Mouse (Mus musculus): ENCODE data around the gene Tpcn1. TPM values are rescaled to one million over a fixed set of nuclear protein-coding genes. Genes with fewer than 3 reads are reported as not detected.

Gene Tpcn1
- polyA plus RNA-seq, 1 experiment from 2014 or later, result 29.7 TPM

DNA sequence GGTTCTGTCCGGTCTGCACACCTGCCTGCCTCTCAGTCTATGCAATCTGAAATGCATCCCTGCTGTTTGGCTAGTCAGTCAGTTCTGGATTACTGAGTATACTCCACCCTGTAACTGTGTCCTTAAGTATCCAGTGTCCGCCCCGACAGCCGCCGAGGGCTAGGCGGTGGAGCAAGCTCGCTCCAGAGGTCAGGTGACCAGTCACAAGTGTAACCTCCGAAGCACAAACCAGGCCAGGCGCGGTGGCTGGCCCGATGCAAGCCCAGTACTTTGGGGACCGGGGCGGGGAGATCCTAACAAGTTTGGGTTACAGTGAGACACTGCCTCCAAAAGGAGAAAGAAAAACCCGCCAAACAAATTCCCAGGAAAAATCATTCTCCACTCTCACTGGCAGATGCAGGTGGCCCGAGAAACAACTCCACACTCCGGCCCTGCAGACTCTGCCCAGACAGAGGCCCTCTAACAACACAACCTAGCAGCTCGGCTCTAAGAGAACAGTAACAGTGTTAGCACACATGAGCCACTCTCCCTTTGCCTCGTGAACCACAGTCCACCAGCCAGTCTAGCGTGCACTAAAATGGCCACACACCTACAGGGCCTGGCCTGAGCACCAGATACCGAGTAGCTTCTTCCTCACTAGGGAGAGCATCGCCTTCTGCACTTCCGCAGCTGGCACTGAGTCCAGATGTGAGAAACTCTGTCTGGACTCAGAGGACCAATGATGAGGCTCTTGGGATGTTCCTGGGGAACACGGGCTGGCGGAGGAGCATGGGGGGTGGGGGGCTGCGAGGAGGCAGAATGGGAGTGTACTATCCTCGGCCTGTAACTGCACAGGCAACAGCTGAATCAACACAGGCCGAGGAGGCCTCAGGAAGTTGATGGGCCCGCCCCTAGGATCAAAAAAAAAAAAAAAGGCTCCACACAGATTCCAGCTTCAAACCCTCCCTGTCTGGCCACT lies 25.2 kb downstream of the Tpcn1 start:
- H3K9ac ChIP-seq (ENCODE audit: low read depth, low read length), result no peak overlapping the region
- no peak for DNase-seq (ENCODE audit: low spot score)
- no peaks in the 10 kb centered on the region for H3K27me3 ChIP-seq (replicated peaks; ENCODE audit: control insufficient read depth, insufficient read depth, low read length)
- no peak; the same call in 1 of the 2 replicates for ATAC-seq (replicated peaks; ENCODE audit: low FRiP score)
- peaks cover 4% of the 10 kb centered on the region; the same call in 1 of the 2 replicates for H3K36me3 ChIP-seq (ENCODE audit: control insufficient read depth, insufficient read depth, low read length)
- WGBS, result 54% methylated on average over 28 of the region's 28 CpGs
- H3K27ac ChIP-seq (ENCODE audit: low read depth, low read length), result peak overlapping the region; percentile 57
- H3K4me3 ChIP-seq (ENCODE audit: low read depth, low read length), result no peak overlapping the region
- H3K9me3 ChIP-seq (ENCODE audit: control insufficient read depth, low read length), result no peaks in the 10 kb centered on the region
- peaks cover 67% of the 10 kb centered on the region for H3K4me1 ChIP-seq (replicated peaks; ENCODE audit: control insufficient read depth, insufficient read depth, low read length)
- H3K4me2 ChIP-seq, result peak overlapping the region; percentile 2; the same call in 1 of the 2 replicates

DNA sequence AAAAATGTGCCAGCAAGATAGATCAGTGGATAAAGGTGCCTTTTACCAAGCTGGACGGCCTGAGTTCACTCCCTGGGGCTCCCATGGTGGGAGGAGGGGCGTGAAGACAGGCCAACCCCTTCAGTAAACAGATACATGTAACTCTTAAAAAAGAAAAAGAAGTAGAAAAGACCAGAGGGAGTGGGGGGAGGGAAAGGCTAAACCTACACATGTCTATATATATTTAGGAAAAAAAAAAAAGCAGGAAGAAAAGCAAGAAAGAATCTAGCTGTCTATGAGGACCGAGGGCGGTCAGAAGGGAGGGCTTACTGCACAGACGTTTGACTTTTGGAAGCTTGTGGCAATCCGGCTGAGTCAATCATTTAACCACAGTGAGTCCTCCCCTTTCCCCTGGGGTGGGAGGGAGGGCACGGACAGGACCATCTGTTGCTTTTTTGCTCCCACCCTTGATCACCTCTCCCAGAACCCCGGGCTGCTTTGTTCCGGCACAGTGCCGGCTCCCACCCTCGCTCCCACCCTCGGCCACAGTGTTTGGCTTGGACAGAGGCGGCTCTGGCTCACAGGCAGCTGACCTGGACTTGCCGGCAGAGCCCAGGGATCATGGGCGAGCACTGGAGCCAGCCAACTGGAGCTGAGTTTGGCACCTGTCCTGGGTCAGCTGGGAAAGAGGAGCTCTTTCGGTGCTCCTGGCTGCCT lies 27.7 kb downstream of the Tpcn1 start:
- Histone ChIP-seq H3K27ac (ENCODE audit: low read depth, low read length) (peak overlapping the region; percentile 84), H3K4me2 (peak overlapping the region; percentile 59), H3K36me3 (ENCODE audit: control insufficient read depth, insufficient read depth, low read length) (peaks cover 19% of the 10 kb centered on the region), H3K9me3 (ENCODE audit: control insufficient read depth, low read length) (no peaks in the 10 kb centered on the region), H3K9ac (ENCODE audit: low read depth, low read length) (peak overlapping the region; percentile 39; the same call in 1 of the 2 replicates), H3K4me1 (replicated peaks; ENCODE audit: control insufficient read depth, insufficient read depth, low read length) (peaks cover 55% of the 10 kb centered on the region), H3K27me3 (replicated peaks; ENCODE audit: control insufficient read depth, insufficient read depth, low read length) (no peaks in the 10 kb centered on the region), H3K4me3 (ENCODE audit: low read depth, low read length) (peak overlapping the region; percentile 42)
- peak; percentile 73 for DNase-seq (ENCODE audit: low spot score)
- WGBS, result 10% methylated on average over 16 of the region's 16 CpGs
- ATAC-seq (replicated peaks; ENCODE audit: low FRiP score), result peak; percentile 60

DNA sequence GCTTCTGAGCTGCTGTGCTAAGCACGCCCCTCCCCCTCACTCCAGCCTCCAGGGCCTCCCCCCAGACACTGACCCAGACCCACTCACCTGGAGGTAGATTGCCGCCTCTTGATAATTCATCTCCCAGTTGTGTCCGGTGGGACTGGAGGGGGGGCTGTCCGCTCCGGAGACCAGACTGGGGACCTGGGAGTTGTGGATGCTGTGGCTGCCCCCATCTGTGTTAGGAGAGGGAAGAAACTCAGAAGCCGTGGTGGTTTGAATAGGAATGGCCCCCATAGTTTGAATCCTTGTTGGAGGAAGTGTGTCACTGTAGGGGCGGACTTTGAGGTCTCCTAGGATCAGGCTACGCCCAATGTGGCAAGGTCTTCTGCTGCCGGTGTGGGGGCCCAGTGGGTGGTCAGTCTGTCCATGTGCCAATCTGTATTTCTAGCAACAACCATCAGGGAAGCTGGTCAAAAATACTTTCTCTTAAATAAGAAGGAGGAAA lies 28.3 kb downstream of the Tpcn1 start:
- DNase-seq (ENCODE audit: low spot score), result no peak
- no peaks in the 10 kb centered on the region for H3K27me3 ChIP-seq (replicated peaks; ENCODE audit: control insufficient read depth, insufficient read depth, low read length)
- no peak for ATAC-seq (replicated peaks; ENCODE audit: low FRiP score)
- peak overlapping the region; percentile 42 for H3K4me3 ChIP-seq (ENCODE audit: low read depth, low read length)
- H3K27ac ChIP-seq (ENCODE audit: low read depth, low read length), result peak overlapping the region; percentile 84
- peak overlapping the region; percentile 39; the same call in 1 of the 2 replicates for H3K9ac ChIP-seq (ENCODE audit: low read depth, low read length)
- H3K9me3 ChIP-seq (ENCODE audit: control insufficient read depth, low read length), result no peaks in the 10 kb centered on the region
- H3K4me1 ChIP-seq (replicated peaks; ENCODE audit: control insufficient read depth, insufficient read depth, low read length), result peaks cover 52% of the 10 kb centered on the region
- peak overlapping the region; percentile 59 for H3K4me2 ChIP-seq
- H3K36me3 ChIP-seq (ENCODE audit: control insufficient read depth, insufficient read depth, low read length), result peaks cover 23% of the 10 kb centered on the region
- 40% methylated on average over 9 of the region's 9 CpGs for WGBS

DNA sequence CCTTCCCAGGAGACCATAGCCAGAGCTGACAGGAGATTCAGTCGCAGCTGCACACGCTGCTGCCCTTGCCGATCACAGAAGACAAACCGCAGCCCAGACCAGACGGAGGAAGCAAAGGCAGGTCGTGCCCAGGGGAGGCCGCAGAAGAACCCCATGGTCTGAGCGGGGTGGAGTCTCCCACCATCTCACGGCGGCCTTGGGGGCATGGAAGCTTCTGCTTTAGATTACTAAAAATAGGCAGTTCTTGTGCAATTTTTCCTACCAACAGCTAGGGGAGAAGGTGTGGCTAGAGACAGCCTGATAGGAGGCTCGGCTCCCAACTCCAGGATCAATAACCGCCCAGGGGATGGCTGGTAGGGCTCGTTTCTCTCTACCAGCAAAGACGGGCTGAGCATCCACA lies 29.7 kb downstream of the Tpcn1 start:
- Histone ChIP-seq H3K27me3 (replicated peaks; ENCODE audit: control insufficient read depth, insufficient read depth, low read length) (no peaks in the 10 kb centered on the region), H3K4me3 (ENCODE audit: low read depth, low read length) (peak overlapping the region; percentile 29), H3K27ac (ENCODE audit: low read depth, low read length) (peak overlapping the region; percentile 52), H3K9ac (ENCODE audit: low read depth, low read length) (peak overlapping the region; percentile 37; the same call in 1 of the 2 replicates), H3K9me3 (ENCODE audit: control insufficient read depth, low read length) (no peaks in the 10 kb centered on the region), H3K4me1 (replicated peaks; ENCODE audit: control insufficient read depth, insufficient read depth, low read length) (peaks cover 43% of the 10 kb centered on the region), H3K36me3 (ENCODE audit: control insufficient read depth, insufficient read depth, low read length) (peaks cover 34% of the 10 kb centered on the region), H3K4me2 (peak overlapping the region; percentile 59)
- 30% methylated on average over 14 of the region's 14 CpGs for WGBS
- ATAC-seq (replicated peaks; ENCODE audit: low FRiP score) (peak; percentile 44), DNase-seq (ENCODE audit: low spot score) (no peak)

DNA sequence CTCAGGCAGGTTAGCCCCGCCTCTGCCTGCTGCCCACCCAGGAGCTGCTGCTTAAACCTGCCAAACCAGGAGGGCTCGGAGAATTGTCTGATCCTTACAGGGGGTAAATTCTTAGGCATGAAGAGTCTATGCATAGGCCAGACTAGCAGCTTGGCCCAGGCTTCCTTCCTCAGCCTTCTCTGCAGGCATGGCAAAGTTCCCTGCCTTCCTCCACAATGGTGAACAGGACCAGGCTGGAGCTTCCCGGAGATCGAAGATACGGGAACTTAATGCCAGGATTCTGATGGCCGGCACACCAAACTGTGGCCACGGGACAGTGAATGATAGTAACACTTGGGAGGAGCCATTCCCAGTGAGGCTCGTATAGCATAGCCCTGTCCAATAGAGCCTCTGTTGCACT lies 30.4 kb downstream of the Tpcn1 start:
- Histone ChIP-seq H3K27ac (ENCODE audit: low read depth, low read length) (peak overlapping the region; percentile 52; the same call in 1 of the 2 replicates), H3K4me2 (peak overlapping the region; percentile 59; the same call in 1 of the 2 replicates), H3K4me3 (ENCODE audit: low read depth, low read length) (no peak overlapping the region), H3K27me3 (replicated peaks; ENCODE audit: control insufficient read depth, insufficient read depth, low read length) (no peaks in the 10 kb centered on the region), H3K9ac (ENCODE audit: low read depth, low read length) (no peak overlapping the region), H3K36me3 (ENCODE audit: control insufficient read depth, insufficient read depth, low read length) (peaks cover 40% of the 10 kb centered on the region), H3K4me1 (replicated peaks; ENCODE audit: control insufficient read depth, insufficient read depth, low read length) (peaks cover 38% of the 10 kb centered on the region), H3K9me3 (ENCODE audit: control insufficient read depth, low read length) (no peaks in the 10 kb centered on the region)
- WGBS, result 74% methylated on average over 8 of the region's 8 CpGs
- no peak for DNase-seq (ENCODE audit: low spot score)
- no peak for ATAC-seq (replicated peaks; ENCODE audit: low FRiP score)

DNA sequence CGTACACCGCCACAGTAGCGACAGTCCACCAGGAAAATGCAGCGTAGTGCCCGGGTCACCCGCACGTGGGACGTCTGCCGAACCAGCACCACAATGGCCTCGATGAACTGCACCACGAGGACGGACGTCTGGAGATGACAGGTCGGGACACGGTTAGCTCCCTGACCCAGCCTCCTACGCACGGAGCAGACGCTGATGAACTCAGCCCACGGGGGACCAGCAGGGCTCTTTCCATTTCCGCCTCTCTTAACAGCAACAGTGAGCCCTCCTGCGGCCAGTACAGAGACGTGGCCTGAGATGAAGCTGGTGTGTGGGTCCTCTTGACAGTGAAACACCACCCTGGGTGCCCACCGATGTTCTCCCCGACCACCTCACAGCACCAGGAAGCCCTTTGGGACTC lies 32.6 kb downstream of the Tpcn1 start:
- no peak overlapping the region for H3K4me3 ChIP-seq (ENCODE audit: low read depth, low read length)
- DNase-seq (ENCODE audit: low spot score), result no peak
- ATAC-seq (replicated peaks; ENCODE audit: low FRiP score), result no peak
- no peaks in the 10 kb centered on the region for H3K27me3 ChIP-seq (replicated peaks; ENCODE audit: control insufficient read depth, insufficient read depth, low read length)
- no peaks in the 10 kb centered on the region for H3K9me3 ChIP-seq (ENCODE audit: control insufficient read depth, low read length)
- no peak overlapping the region for H3K9ac ChIP-seq (ENCODE audit: low read depth, low read length)
- H3K4me1 ChIP-seq (replicated peaks; ENCODE audit: control insufficient read depth, insufficient read depth, low read length), result peaks cover 29% of the 10 kb centered on the region
- H3K4me2 ChIP-seq, result no peak overlapping the region
- H3K36me3 ChIP-seq (ENCODE audit: control insufficient read depth, insufficient read depth, low read length), result peaks cover 47% of the 10 kb centered on the region
- WGBS, result 90% methylated on average over 24 of the region's 24 CpGs
- H3K27ac ChIP-seq (ENCODE audit: low read depth, low read length), result no peak overlapping the region

GRCm38 (mm10) chr5:120550673-120551072 lies 37.8 kb downstream of the Tpcn1 start:
- H3K4me3 ChIP-seq (ENCODE audit: low read depth, low read length), result no peak overlapping the region
- no peak overlapping the region for H3K9ac ChIP-seq (ENCODE audit: low read depth, low read length)
- H3K9me3 ChIP-seq (ENCODE audit: control insufficient read depth, low read length), result no peaks in the 10 kb centered on the region
- WGBS, result 96% methylated on average over 5 of the region's 5 CpGs
- H3K4me1 ChIP-seq (replicated peaks; ENCODE audit: control insufficient read depth, insufficient read depth, low read length), result no peaks in the 10 kb centered on the region
- peaks cover 35% of the 10 kb centered on the region for H3K36me3 ChIP-seq (ENCODE audit: control insufficient read depth, insufficient read depth, low read length)
- H3K27ac ChIP-seq (ENCODE audit: low read depth, low read length), result no peak overlapping the region
- no peaks in the 10 kb centered on the region for H3K27me3 ChIP-seq (replicated peaks; ENCODE audit: control insufficient read depth, insufficient read depth, low read length)
- H3K4me2 ChIP-seq, result no peak overlapping the region
- no peak for ATAC-seq (replicated peaks; ENCODE audit: low FRiP score)
- no peak for DNase-seq (ENCODE audit: low spot score)

- Histone ChIP-seq H3K27me3 (replicated peaks; ENCODE audit: control insufficient read depth, insufficient read depth, low read length) (no peaks in the 10 kb centered on the region), H3K4me1 (replicated peaks; ENCODE audit: control insufficient read depth, insufficient read depth, low read length) (no peaks in the 10 kb centered on the region), H3K9ac (ENCODE audit: low read depth, low read length) (no peak overlapping the region), H3K9me3 (ENCODE audit: control insufficient read depth, low read length) (no peaks in the 10 kb centered on the region), H3K4me2 (no peak overlapping the region), H3K36me3 (ENCODE audit: control insufficient read depth, insufficient read depth, low read length) (peaks cover 31% of the 10 kb centered on the region), H3K27ac (ENCODE audit: low read depth, low read length) (no peak overlapping the region), H3K4me3 (ENCODE audit: low read depth, low read length) (no peak overlapping the region)
- ATAC-seq (replicated peaks; ENCODE audit: low FRiP score) (no peak), DNase-seq (ENCODE audit: low spot score) (no peak)
- 74% methylated on average over 5 of the region's 5 CpGs for WGBS
These were observed 38.3 kb downstream of the Tpcn1 start for GRCm38 (mm10) chr5:120550137-120550536.
